Mouse (Mus musculus): Measurements from ENCODE around the gene Ankrd60. TPM values are rescaled to one million over a fixed set of nuclear protein-coding genes. Genes with fewer than 3 reads are reported as not detected.

Gene Ankrd60
- polyA plus RNA-seq, 1 experiment from 2014 or later: not detected

DNA sequence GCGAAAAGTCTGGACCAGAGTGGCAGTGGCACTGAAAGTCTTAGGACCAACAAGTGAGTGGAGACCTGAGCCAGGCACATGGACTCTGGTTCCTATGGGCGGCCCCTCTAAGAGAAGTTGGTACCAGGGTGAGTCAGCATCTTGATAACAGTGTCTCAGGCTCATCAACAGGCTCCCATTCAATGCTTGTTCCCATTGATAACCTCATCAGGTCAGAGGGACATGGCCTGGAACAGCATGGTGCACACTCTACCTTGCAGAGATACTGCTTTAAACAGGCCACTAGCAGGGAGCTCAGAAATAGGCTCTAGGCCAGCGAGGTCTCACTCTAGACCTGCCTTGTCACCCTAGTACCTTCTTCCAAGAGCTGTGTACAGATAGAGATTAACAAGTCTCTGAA is 4.7 kb upstream of the Ankrd60 start:
- no peak for ATAC-seq (ENCODE audit: insufficient number of reproducible peaks, insufficient read depth, low FRiP score, low read depth)
- Histone ChIP-seq H3K36me3 (ENCODE audit: control insufficient read depth, insufficient read depth, low read length) (peaks cover 3% of the 10 kb centered on the region; the same call in 1 of the 2 replicates), H3K27ac (replicated peaks in 1 of 2; ENCODE audit: control insufficient read depth in 1 of 2, insufficient read depth in 1 of 2, low read depth in 2 of 2, low read length in 2 of 2) (no peak overlapping the region), H3K9me3 (ENCODE audit: control insufficient read depth, low read length) (peaks cover 4% of the 10 kb centered on the region), H3K4me1 (ENCODE audit: control insufficient read depth in 2 of 2, insufficient read depth in 2 of 2, low read length in 2 of 2) (peaks cover 6 to 10% of the 10 kb centered on the region in 2 experiments; a peak in 3 of 4 replicates), H3K4me2 (ENCODE audit: low read length) (no peak overlapping the region), H3K27me3 (ENCODE audit: control insufficient read depth, insufficient read depth, low read length) (peaks cover 36% of the 10 kb centered on the region), H3K4me3 (ENCODE audit: control insufficient read depth in 1 of 2, insufficient read depth in 1 of 2, low read depth in 1 of 2, low read length in 2 of 2) (no peak overlapping the region), H3K9ac (ENCODE audit: low read length) (no peak overlapping the region)
- 86% methylated on average over 3 of the region's 3 CpGs for WGBS

DNA sequence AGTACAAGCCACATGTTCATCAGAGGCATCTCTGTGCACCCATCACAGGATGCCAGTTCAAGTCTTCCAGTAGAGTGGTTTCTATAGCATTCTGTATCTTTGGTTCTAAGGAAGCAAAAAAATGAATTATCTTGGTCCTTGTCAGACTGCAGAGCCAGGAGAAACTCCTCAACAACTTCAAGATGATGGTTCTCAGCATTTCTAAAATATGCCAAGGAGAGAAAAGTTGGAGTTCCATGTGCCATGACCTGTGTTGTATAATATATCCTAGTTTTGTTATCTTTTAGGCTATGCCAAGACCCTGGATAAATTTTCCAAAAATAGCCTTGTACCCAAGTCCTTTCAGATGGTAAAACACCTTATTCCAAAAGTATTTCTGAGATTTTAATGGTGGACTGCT is 2.9 kb upstream of the Ankrd60 start:
- Histone ChIP-seq H3K36me3 (ENCODE audit: control insufficient read depth, insufficient read depth, low read length) (no peaks in the 10 kb centered on the region), H3K9me3 (ENCODE audit: control insufficient read depth, low read length) (no peaks in the 10 kb centered on the region), H3K4me1 (ENCODE audit: control insufficient read depth in 2 of 2, insufficient read depth in 2 of 2, low read length in 2 of 2) (peaks cover 3 to 5% of the 10 kb centered on the region in 2 experiments; a peak in 3 of 4 replicates), H3K9ac (ENCODE audit: low read length) (no peak overlapping the region), H3K27me3 (ENCODE audit: control insufficient read depth, insufficient read depth, low read length) (peaks cover 46% of the 10 kb centered on the region), H3K27ac (replicated peaks in 1 of 2; ENCODE audit: control insufficient read depth in 1 of 2, insufficient read depth in 1 of 2, low read depth in 2 of 2, low read length in 2 of 2) (no peak overlapping the region), H3K4me3 (ENCODE audit: control insufficient read depth in 1 of 2, insufficient read depth in 1 of 2, low read depth in 1 of 2, low read length in 2 of 2) (no peak overlapping the region), H3K4me2 (ENCODE audit: low read length) (no peak overlapping the region)
- ATAC-seq (ENCODE audit: insufficient number of reproducible peaks, insufficient read depth, low FRiP score, low read depth): no peak

DNA sequence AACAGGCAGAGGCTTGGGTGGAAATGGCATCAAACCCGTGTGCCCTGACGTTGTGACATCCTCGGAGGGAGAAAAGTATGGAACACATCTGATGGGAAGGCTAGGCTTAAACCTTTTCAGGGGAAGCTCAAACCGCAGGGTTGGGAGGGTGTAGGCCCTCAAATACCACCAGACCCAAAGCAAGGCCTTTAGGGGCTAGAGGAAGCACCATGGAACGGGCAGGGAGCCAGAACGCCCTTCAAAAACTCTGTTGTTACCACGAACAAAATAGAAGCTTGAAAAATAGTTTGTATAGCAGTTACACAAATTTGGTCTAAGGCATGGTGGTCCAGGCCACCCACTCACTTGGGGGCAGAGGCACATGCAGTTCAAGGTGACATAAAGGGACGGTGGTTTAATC is 430 bp upstream of the Ankrd60 start:
- H3K4me2 ChIP-seq (ENCODE audit: low read length): peak overlapping the region; percentile 81
- no peak for ATAC-seq (ENCODE audit: insufficient number of reproducible peaks, insufficient read depth, low FRiP score, low read depth)
- no peak overlapping the region for H3K27ac ChIP-seq (replicated peaks in 1 of 2; ENCODE audit: control insufficient read depth in 1 of 2, insufficient read depth in 1 of 2, low read depth in 2 of 2, low read length in 2 of 2)
- no peaks in the 10 kb centered on the region for H3K36me3 ChIP-seq (ENCODE audit: control insufficient read depth, insufficient read depth, low read length)
- no peaks in the 10 kb centered on the region for H3K9me3 ChIP-seq (ENCODE audit: control insufficient read depth, low read length)
- H3K4me1 ChIP-seq (ENCODE audit: control insufficient read depth in 2 of 2, insufficient read depth in 2 of 2, low read length in 2 of 2): peaks cover 0 to 5% of the 10 kb centered on the region in 2 experiments; a peak in 2 of 4 replicates
- 29% methylated on average over 8 of the region's 8 CpGs for WGBS
- H3K4me3 ChIP-seq (ENCODE audit: control insufficient read depth in 1 of 2, insufficient read depth in 1 of 2, low read depth in 1 of 2, low read length in 2 of 2): peak overlapping the region; percentile 43 to 52; a peak in 3 of 4 replicates
- no peak overlapping the region; the same call in 1 of the 2 replicates for H3K9ac ChIP-seq (ENCODE audit: low read length)
- H3K27me3 ChIP-seq (ENCODE audit: control insufficient read depth, insufficient read depth, low read length): peaks cover 28% of the 10 kb centered on the region

DNA sequence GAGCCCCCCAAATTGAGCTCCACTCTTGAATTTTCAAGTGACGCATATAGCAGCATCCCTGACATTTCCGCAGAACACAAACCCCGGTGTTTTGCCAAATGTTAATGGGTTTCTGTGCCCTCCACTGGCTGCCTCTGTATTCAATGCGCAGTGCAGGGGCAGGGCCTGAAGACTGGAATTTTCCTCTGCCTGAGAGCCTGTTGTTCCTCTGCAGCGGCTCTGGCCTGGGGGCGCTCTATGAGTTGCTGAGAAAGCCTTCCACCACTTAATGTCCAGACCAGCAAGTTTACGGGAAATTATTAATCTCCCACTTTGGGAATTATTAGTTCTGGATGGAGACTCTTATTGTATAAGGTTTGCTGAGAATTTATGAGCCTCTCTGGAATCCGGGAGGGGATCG is 14.0 kb downstream of the Ankrd60 start:
- Histone ChIP-seq H3K27me3 (ENCODE audit: control insufficient read depth, insufficient read depth, low read length) (no peaks in the 10 kb centered on the region; the same call in 1 of the 2 replicates), H3K4me2 (ENCODE audit: low read length) (no peak overlapping the region), H3K9ac (ENCODE audit: low read length) (no peak overlapping the region), H3K36me3 (ENCODE audit: control insufficient read depth, insufficient read depth, low read length) (no peaks in the 10 kb centered on the region), H3K27ac (replicated peaks in 1 of 2; ENCODE audit: control insufficient read depth in 1 of 2, insufficient read depth in 1 of 2, low read depth in 2 of 2, low read length in 2 of 2) (no peak overlapping the region), H3K4me1 (ENCODE audit: control insufficient read depth in 2 of 2, insufficient read depth in 2 of 2, low read length in 2 of 2) (no peaks in the 10 kb centered on the region), H3K9me3 (ENCODE audit: control insufficient read depth, low read length) (no peaks in the 10 kb centered on the region), H3K4me3 (ENCODE audit: control insufficient read depth in 1 of 2, insufficient read depth in 1 of 2, low read depth in 1 of 2, low read length in 2 of 2) (no peak overlapping the region)
- 66% methylated on average over 9 of the region's 9 CpGs for whole genome bisulfite sequencing
- no peak for ATAC-seq (ENCODE audit: insufficient number of reproducible peaks, insufficient read depth, low FRiP score, low read depth)

DNA sequence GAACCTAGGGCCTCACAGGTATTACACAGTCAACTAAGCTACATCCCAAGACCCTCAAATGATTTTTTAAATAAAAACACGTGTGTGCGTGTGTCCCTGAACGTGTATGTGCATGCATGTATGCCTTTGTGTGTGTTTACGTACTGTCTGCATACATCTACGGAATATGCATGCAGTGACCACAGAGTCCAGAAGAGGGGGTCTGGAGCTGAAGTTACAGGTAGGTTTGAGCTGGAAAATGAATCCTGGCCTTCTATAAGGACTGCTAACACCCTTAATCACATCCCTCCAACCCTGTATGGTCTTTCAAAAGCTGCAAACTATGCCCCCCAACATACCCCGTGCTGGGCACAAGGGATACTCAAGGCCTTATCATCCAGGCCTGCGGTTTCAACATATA is 14.8 kb downstream of the Ankrd60 start:
- H3K4me2 ChIP-seq (ENCODE audit: low read length): no peak overlapping the region
- no peaks in the 10 kb centered on the region for H3K36me3 ChIP-seq (ENCODE audit: control insufficient read depth, insufficient read depth, low read length)
- no peak overlapping the region for H3K4me3 ChIP-seq (ENCODE audit: control insufficient read depth in 1 of 2, insufficient read depth in 1 of 2, low read depth in 1 of 2, low read length in 2 of 2)
- no peaks in the 10 kb centered on the region; the same call in 1 of the 2 replicates for H3K27me3 ChIP-seq (ENCODE audit: control insufficient read depth, insufficient read depth, low read length)
- H3K9me3 ChIP-seq (ENCODE audit: control insufficient read depth, low read length): no peaks in the 10 kb centered on the region
- no peaks in the 10 kb centered on the region for H3K4me1 ChIP-seq (ENCODE audit: control insufficient read depth in 2 of 2, insufficient read depth in 2 of 2, low read length in 2 of 2)
- 63% methylated on average over 7 of the region's 7 CpGs for WGBS
- no peak overlapping the region for H3K9ac ChIP-seq (ENCODE audit: low read length)
- ATAC-seq (ENCODE audit: insufficient number of reproducible peaks, insufficient read depth, low FRiP score, low read depth): no peak
- no peak overlapping the region for H3K27ac ChIP-seq (replicated peaks in 1 of 2; ENCODE audit: control insufficient read depth in 1 of 2, insufficient read depth in 1 of 2, low read depth in 2 of 2, low read length in 2 of 2)

DNA sequence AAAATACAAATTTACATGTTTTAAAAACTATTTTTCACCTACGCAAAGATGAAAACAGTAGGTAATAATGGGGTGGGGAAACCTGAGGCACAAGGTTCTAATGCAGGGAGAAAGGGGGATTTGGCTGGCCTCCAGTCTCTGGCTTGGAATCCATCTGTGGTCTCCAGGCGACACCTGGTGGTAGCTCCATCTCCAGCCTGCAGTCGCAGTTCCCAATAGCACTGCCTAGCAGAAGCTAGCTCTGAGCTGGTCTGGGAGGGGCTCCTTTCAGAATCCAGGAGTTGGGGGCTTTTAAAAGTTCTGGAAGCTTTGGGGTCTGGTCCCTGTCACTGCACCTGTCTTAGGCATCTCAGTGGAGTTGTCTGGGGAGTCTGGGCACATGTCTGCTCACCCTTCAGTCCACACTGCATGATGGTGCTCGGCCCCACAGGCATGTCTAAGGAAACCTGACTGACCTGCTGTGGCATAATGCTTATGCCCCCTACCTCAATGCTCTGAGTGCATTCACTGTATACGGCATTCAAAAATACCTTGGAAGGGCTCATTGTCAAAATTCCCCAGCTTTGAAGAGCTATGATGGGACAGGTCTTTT is 16.2 kb downstream of the Ankrd60 start:
- WGBS: 33% methylated on average over 5 of the region's 5 CpGs
- no peaks in the 10 kb centered on the region for H3K36me3 ChIP-seq (ENCODE audit: control insufficient read depth, insufficient read depth, low read length)

DNA sequence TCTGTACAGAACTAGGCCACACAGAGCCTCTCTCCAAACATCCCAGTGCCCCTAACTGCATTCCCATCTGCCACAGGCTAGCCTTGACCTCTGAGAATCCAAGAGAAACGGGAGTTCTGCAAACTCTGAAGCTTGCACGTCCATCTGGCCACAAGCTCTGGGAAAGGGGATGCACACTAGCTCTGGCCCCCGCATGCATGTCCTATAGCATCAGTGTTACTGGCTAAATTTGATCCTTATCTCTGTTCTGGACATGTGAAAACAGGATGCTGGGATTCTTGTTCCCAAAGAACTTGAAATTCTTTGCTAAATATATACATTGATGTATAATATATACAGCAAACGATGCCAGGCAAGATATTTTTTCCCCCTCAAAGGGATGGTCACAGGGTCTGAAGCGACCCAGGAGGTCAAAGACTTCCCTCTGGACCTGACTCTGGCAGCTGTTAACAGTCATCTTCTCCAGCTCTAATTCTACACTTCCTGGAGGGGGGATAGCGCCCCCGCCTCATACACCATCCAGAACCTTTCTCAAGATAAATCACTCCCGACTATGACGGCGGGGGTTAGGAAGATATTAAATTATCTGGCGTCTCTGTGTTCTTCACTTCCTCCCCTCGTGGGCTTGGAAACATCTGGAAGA is 19.3 kb downstream of the Ankrd60 start:
- 64% methylated on average over 12 of the region's 12 CpGs for WGBS
- Histone ChIP-seq H3K4me2 (ENCODE audit: low read length) (no peak overlapping the region), H3K27me3 (ENCODE audit: control insufficient read depth, insufficient read depth, low read length) (peaks cover 6% of the 10 kb centered on the region), H3K4me1 (ENCODE audit: control insufficient read depth in 2 of 2, insufficient read depth in 2 of 2, low read length in 2 of 2) (no peaks in the 10 kb centered on the region), H3K4me3 (ENCODE audit: control insufficient read depth in 1 of 2, insufficient read depth in 1 of 2, low read depth in 1 of 2, low read length in 2 of 2) (no peak overlapping the region), H3K27ac (replicated peaks in 1 of 2; ENCODE audit: control insufficient read depth in 1 of 2, insufficient read depth in 1 of 2, low read depth in 2 of 2, low read length in 2 of 2) (no peak overlapping the region), H3K36me3 (ENCODE audit: control insufficient read depth, insufficient read depth, low read length) (no peaks in the 10 kb centered on the region), H3K9me3 (ENCODE audit: control insufficient read depth, low read length) (no peaks in the 10 kb centered on the region; the same call in 1 of the 2 replicates), H3K9ac (ENCODE audit: low read length) (no peak overlapping the region)
- no peak; the same call in 1 of the 2 replicates for ATAC-seq (ENCODE audit: insufficient number of reproducible peaks, insufficient read depth, low FRiP score, low read depth)

More for the DNA sequence above, 16.2 kb downstream of the Ankrd60 start:
- H3K9ac ChIP-seq (ENCODE audit: low read length): no peak overlapping the region
- no peaks in the 10 kb centered on the region for H3K4me1 ChIP-seq (ENCODE audit: control insufficient read depth in 2 of 2, insufficient read depth in 2 of 2, low read length in 2 of 2)
- H3K27me3 ChIP-seq (ENCODE audit: control insufficient read depth, insufficient read depth, low read length): no peaks in the 10 kb centered on the region; the same call in 1 of the 2 replicates
- no peak overlapping the region for H3K4me2 ChIP-seq (ENCODE audit: low read length)
- no peak for ATAC-seq (ENCODE audit: insufficient number of reproducible peaks, insufficient read depth, low FRiP score, low read depth)
- no peaks in the 10 kb centered on the region; the same call in 1 of the 2 replicates for H3K9me3 ChIP-seq (ENCODE audit: control insufficient read depth, low read length)
- H3K4me3 ChIP-seq (ENCODE audit: control insufficient read depth in 1 of 2, insufficient read depth in 1 of 2, low read depth in 1 of 2, low read length in 2 of 2): no peak overlapping the region
- no peak overlapping the region for H3K27ac ChIP-seq (replicated peaks in 1 of 2; ENCODE audit: control insufficient read depth in 1 of 2, insufficient read depth in 1 of 2, low read depth in 2 of 2, low read length in 2 of 2)

All from heart, embryonic 14.5 days (tissue).